Mouse (Mus musculus) forebrain, embryonic 14.5 days (tissue): ENCODE data around the gene Gpank1. TPM values are rescaled to one million over a fixed set of nuclear protein-coding genes. Genes with fewer than 3 reads are reported as not detected.
"Not testable (repeated sequence)": the region's sequence is repeated elsewhere in the genome, so short reads cannot be mapped to it uniquely, and the experiment has no call there.

Experiments
- ATAC-seq: fragments of 200-750 bp; cut with Nextera tagmentation; 2 replicates; pipeline ENCODE4 v1.8.0; 2017; ENCODE audit warnings: mild to moderate bottlenecking, moderate library complexity
- DNase-seq: peaks from one replicate; pipeline ENCODE4 v3.0.0-alpha.2; 2015; ENCODE audit warnings: low spot score
- H3K27ac ChIP-seq: fragments of 300-500 bp; sonication (generic); 2 replicates; pipeline ENCODE4 v1.5.1; 2014; ENCODE audit warnings: low read depth, mild to moderate bottlenecking, control low read depth, low read length, moderate library complexity
- H3K27me3 ChIP-seq: fragments of 300-500 bp; sonication (generic); replicated peaks from 2 replicates; pipeline ENCODE4 v1.6.1; 2014; ENCODE audit warnings: low read length, control low read depth, mixed read lengths; ENCODE audit not compliant: control insufficient read depth, insufficient read depth
- H3K36me3 ChIP-seq: fragments of 300-500 bp; sonication (generic); 2 replicates; pipeline ENCODE4 v1.6.1; 2014; ENCODE audit warnings: low read length, control low read depth; ENCODE audit not compliant: control insufficient read depth, insufficient read depth
- H3K4me1 ChIP-seq: fragments of 300-500 bp; sonication (generic); 2 replicates; pipeline ENCODE4 v1.6.1; 2014; ENCODE audit warnings: antibody characterized with exemption, low read length, control low read depth; ENCODE audit not compliant: control insufficient read depth, insufficient read depth
- H3K4me2 ChIP-seq: fragments of 300-500 bp; sonication (generic); 2 replicates; pipeline ENCODE4 v1.6.1; 2014; ENCODE audit warnings: mild to moderate bottlenecking, control low read depth, low read length
- H3K4me3 ChIP-seq: fragments of 300-500 bp; sonication (generic); 2 replicates; pipeline ENCODE4 v1.5.1; 2014; ENCODE audit warnings: low read depth, low read length, control low read depth
- H3K9ac ChIP-seq: fragments of 300-500 bp; sonication (generic); 2 replicates; pipeline ENCODE4 v1.6.1; 2014; ENCODE audit warnings: mild to moderate bottlenecking, low read length, control low read depth, moderate library complexity
- H3K9me3 ChIP-seq: fragments of 300-500 bp; sonication (generic); replicated peaks from 2 replicates; pipeline ENCODE4 v1.6.1; 2016; ENCODE audit warnings: low read length, control low read depth, mixed read lengths; ENCODE audit not compliant: control insufficient read depth
- WGBS: fragments of 180-500 bp; shearing (Covaris S2); extraction: QIAGEN DNeasy Blood & Tissue Kit; methylation state at CpG from one replicate; pipeline ENCODE4 v1.1.7; 2014; 5-methylcytosine and 5-hydroxymethylcytosine counted together
- polyA plus RNA-seq: library from polyadenylated mRNA; unstranded; fragments of >200 nt; fragmentation: Nextera tagmentation; extraction: Ambion mirVana; gene quantifications from 2 replicates; pipeline ENCODE4 v1.2.1, GENCODE M21; 2014

Gene Gpank1
- polyA plus RNA-seq, 1 experiment from 2014 or later = 34.2 TPM

DNA sequence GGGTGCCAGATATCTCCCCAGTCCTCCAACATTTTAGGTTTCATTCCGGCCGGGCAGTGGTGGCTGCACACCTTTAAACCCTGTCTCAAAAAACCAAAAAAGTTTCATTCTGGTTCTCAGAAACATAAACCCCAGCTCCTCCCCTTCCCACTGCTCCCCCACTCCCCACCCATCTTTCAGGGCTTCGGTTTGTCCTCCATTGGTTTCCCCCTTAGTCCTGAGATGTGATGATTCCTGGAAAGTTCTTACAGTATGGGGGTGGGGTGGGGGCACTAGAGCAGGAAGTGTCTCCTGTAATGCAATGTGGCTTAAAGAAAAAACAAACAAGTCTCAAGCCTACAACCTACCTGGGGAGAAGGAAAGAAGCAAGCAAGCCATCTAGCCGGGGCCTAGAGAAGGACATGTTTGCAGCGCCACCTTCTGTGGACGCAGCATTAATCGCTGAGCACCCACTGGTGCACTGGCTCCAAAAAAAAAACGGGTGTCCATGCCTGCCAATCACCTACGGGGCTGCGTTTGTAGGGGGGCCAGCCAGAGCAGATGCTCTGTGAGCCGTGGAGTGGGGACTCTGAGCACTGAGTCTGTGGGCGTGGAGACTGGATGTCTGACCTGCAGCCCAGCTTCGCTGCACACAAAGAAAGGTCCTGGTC is 15.4 kb upstream of the Gpank1 start:
- Histone ChIP-seq H3K4me3 (no peak overlapping the region), H3K27me3 (no peaks in the 10 kb centered on the region), H3K9ac (peak overlapping the region; percentile 48; the same call in 1 of the 2 replicates), H3K9me3 (no peaks in the 10 kb centered on the region), H3K4me2 (peak overlapping the region; percentile 28; the same call in 1 of the 2 replicates), H3K4me1 (no peaks in the 10 kb centered on the region), H3K36me3 (peaks cover 35% of the 10 kb centered on the region), H3K27ac (no peak overlapping the region)
- WGBS = 23% methylated on average over 13 of the region's 13 CpGs
- DNase-seq = peak; percentile 61
- 0 out of 2 replicates have a peak, but pooled peaks have one; percentile 12 for ATAC-seq

GRCm38 (mm10) chr17:35106522-35106921 is 14.7 kb upstream of the Gpank1 start:
- Histone ChIP-seq H3K9me3 (no peaks in the 10 kb centered on the region), H3K9ac (peak overlapping the region; percentile 48; the same call in 1 of the 2 replicates), H3K27me3 (no peaks in the 10 kb centered on the region), H3K4me3 (no peak overlapping the region), H3K4me1 (no peaks in the 10 kb centered on the region), H3K36me3 (peaks cover 28% of the 10 kb centered on the region), H3K4me2 (no peak overlapping the region), H3K27ac (no peak overlapping the region)
- DNase-seq (peak; percentile 43), ATAC-seq (no peak)
- 66% methylated on average over 3 of the region's 3 CpGs for WGBS

- no peak for ATAC-seq
These were observed 13.2 kb upstream of the Gpank1 start, which contains the start of gene Ly6g5c for GRCm38 (mm10) chr17:35108097-35108496. Gene Ly6g5c (plus strand): TSS chr17:35108279.

GRCm38 (mm10) chr17:35111774-35112173 is 9.5 kb upstream of the Gpank1 start:
- 80% methylated on average over 9 of the region's 9 CpGs for WGBS
- Histone ChIP-seq H3K9ac (no peak overlapping the region), H3K9me3 (no peaks in the 10 kb centered on the region)

More at GRCm38 (mm10) chr17:35108097-35108496, 13.2 kb upstream of the Gpank1 start, which contains the start of gene Ly6g5c:
- Histone ChIP-seq H3K27me3 (no peaks in the 10 kb centered on the region), H3K9ac (no peak within 1 kb of the TSS), H3K27ac (no peak within 1 kb of the TSS), H3K4me2 (no peak within 1 kb of the TSS), H3K9me3 (no peaks in the 10 kb centered on the region), H3K4me3 (no peak within 1 kb of the TSS), H3K36me3 (peaks cover 13% of the 10 kb centered on the region), H3K4me1 (no peaks in the 10 kb centered on the region)
- WGBS = 89% methylated on average over 6 of the region's 6 CpGs
- DNase-seq = no peak

GRCm38 (mm10) chr17:35115046-35116019 is 5.9 kb upstream of the Gpank1 start, which contains the start of gene Ly6g5b:
Gene Ly6g5b (minus strand): TSS chr17:35115428.
- WGBS = 85% methylated on average over 8 of the region's 8 CpGs
- H3K9me3 ChIP-seq = no peaks in the 10 kb centered on the region
- no peak within 1 kb of the TSS for H3K9ac ChIP-seq
- H3K4me1 ChIP-seq = peaks cover 5% of the 10 kb centered on the region
- peaks cover 59% of the 10 kb centered on the region for H3K36me3 ChIP-seq
- no peak within 1 kb of the TSS for H3K27ac ChIP-seq
- ATAC-seq (no peak), DNase-seq (no peak)
- no peak within 1 kb of the TSS for H3K4me3 ChIP-seq
- no peaks in the 10 kb centered on the region for H3K27me3 ChIP-seq
- no peak within 1 kb of the TSS for H3K4me2 ChIP-seq

More at GRCm38 (mm10) chr17:35111774-35112173, 9.5 kb upstream of the Gpank1 start:
- H3K4me2 ChIP-seq = no peak overlapping the region
- no peaks in the 10 kb centered on the region for H3K4me1 ChIP-seq
- H3K36me3 ChIP-seq = peaks cover 31% of the 10 kb centered on the region
- DNase-seq (no peak), ATAC-seq (no peak)
- H3K27me3 ChIP-seq = no peaks in the 10 kb centered on the region
- H3K27ac ChIP-seq = no peak overlapping the region
- H3K4me3 ChIP-seq = no peak overlapping the region

DNA sequence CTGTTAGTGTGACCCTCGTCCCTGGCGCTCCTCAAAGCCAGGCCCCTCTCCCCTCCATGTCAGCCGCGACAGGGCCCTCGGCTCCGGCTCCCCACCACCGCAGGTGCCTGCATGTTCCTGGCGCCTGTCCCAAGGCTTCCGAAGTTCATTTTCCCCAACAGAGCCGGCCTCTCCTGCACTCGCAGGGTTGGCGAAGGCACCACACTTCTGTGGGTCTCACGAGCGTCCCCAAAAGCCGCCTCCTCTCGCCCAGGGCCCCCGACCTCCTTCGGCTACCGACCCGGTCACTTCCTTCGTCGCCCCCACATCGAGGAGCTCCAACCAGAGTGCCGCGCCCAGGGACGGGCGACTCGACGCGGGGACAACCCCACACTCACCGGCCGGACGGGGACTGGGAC is 511 bp upstream of the Gpank1 start:
- Histone ChIP-seq H3K9ac (peak overlapping the region; percentile 93), H3K36me3 (peaks cover 54% of the 10 kb centered on the region), H3K27ac (peak overlapping the region; percentile 66), H3K4me3 (peak overlapping the region; percentile 89), H3K4me2 (peak overlapping the region; percentile 97), H3K9me3 (no peaks in the 10 kb centered on the region), H3K4me1 (peaks cover 11% of the 10 kb centered on the region), H3K27me3 (no peaks in the 10 kb centered on the region)
- WGBS = under 1% methylated on average over 33 of the region's 33 CpGs
- ATAC-seq = no peak; the same call in 1 of the 2 replicates
- no peak for DNase-seq

DNA sequence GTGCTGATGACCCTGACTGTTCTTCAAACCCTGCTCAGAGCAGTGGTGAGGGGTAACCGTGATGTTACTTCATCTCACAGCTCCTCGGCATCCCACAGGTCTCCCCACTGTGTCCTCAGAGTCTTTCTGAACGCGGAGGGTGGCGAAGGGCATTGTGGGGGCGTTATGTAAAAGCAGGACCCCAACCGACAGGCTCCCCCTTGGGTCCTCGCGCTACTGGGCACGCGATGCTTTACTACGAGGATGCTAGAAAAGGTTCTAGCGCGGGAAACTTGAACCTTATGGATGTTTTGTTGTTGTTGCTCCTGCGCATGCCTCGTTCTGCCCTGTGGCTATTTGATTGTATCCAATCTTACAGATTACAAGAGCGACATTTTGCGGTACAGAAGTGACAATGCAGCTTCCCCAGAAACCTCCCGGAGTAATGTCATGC is 632 bp downstream of the Gpank1 start, which contains the start of gene Csnk2b:
Gene Csnk2b, minus strand, starts transcription at position 183 of the 433 bp plus-strand sequence.
- ATAC-seq = no peak; the same call in none of the 2 replicates
- H3K9me3 ChIP-seq = no peaks in the 10 kb centered on the region
- peak; percentile 91 for DNase-seq
- peak within 1 kb of the TSS; percentile 97 for H3K4me2 ChIP-seq
- peaks cover 44% of the 10 kb centered on the region for H3K36me3 ChIP-seq
- no peaks in the 10 kb centered on the region for H3K27me3 ChIP-seq
- peaks cover 13% of the 10 kb centered on the region for H3K4me1 ChIP-seq
- under 1% methylated on average over 19 of the region's 19 CpGs for WGBS
- peak within 1 kb of the TSS; percentile 93 for H3K9ac ChIP-seq
- peak within 1 kb of the TSS; percentile 90 for H3K27ac ChIP-seq
- H3K4me3 ChIP-seq = peak within 1 kb of the TSS; percentile 89

DNA sequence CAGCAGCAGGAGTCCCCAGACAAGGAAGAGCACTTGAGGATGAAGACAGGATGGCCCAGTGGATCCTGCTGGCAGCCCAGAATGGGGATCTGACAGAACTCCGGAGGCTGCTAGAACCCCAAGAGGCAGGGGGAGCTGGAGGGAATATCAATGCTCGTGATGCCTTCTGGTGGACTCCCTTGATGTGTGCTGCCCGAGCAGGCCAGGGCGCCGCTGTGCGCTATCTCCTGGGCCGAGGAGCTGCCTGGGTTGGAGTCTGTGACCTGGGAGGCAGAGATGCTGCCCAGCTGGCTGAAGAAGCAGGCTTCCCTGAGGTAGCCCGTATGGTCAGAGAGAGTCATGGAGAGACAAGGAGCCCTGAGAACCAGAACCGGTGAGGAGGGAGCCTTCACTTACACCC is 2.0 kb downstream of the Gpank1 start:
- not testable (repeated sequence) for H3K4me3 ChIP-seq, DNase-seq, H3K27me3 ChIP-seq, ATAC-seq, H3K4me2 ChIP-seq, H3K27ac ChIP-seq, H3K9ac ChIP-seq, H3K9me3 ChIP-seq
- Histone ChIP-seq H3K36me3 (peaks cover 35% of the 10 kb centered on the region), H3K4me1 (peaks cover 15% of the 10 kb centered on the region)
- 94% methylated on average over 9 of the region's 9 CpGs for WGBS
